Mouse (Mus musculus): ENCODE measurements around the gene Mast4. TPM values are rescaled to one million over a fixed set of nuclear protein-coding genes. Genes with fewer than 3 reads are reported as not detected.

The Mast4 gene
- total RNA-seq, 2 experiments from 2014 or later, result 66.7 to 68.9 TPM

DNA sequence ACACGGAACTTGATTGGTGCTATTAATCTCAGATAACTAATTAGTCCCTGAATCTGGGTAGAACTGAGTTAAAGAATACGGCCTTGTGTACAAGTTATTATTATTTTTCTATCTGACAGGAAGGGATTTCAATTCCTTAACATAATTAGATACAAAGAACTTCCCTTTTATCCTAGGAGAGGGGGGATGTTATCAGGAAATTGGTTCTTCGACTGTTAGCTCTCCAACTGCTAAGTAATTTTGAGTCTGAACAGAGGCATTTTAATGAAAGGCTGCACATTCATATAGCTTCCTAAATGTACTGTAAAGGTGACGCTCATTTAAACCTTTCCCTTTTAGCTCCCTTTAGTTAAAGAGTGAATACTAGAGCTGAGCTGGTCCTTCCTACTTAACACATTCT, 516.0 kb downstream of the Mast4 start:
- TF ChIP-seq CTCF (conservative IDR thresholded peaks at IDR 0.05), result no peak
- Histone ChIP-seq H3K4me3 (no peak overlapping the region), H3K27ac (no peak overlapping the region)
- no peak for DNase-seq (ENCODE audit: low spot score in 2 of 2)

DNA sequence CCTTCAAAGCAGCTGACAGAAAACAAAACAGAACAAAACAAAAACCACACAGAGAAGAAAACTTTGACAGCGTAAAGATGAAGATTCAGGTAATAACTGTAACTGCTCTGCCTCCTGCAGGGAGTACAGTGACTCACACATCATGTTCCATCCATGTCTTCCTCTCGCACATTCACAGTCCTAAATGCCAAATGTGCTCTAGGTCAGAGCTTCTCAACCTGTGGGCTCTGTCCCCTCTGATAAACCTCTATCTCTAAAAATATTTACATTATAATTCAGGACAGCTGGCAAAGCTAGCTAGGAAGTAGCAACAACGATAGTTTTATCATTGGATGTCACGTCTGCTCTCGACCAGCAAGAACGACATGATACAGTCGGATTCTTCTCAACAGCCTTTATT, 517.6 kb downstream of the Mast4 start:
- DNase-seq (ENCODE audit: low spot score in 2 of 2), result no peak
- Histone ChIP-seq H3K27ac (no peak overlapping the region), H3K4me3 (no peak overlapping the region)
- peak; percentile 17; the same call in 1 of the 2 replicates for TF ChIP-seq CTCF (conservative IDR thresholded peaks at IDR 0.05)

DNA sequence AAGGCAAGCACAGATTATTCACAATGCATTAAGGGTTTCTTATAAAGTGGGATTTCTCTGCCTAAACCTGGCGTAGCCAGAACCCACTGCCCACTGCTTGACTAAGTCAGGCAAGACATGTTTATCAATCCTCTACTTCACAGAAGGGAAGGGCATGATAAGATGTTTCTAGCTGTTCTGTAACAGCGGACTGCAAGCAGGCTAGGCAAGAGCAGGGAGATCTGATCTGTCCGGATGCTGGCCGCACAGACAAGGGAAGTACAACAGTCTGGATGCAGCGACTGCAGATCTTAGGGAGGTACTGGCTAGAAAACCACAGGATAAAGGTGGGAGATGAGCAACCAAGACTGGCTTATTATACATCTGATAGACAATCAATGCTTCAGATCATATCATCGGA, 519.1 kb downstream of the Mast4 start:
- no peak for TF ChIP-seq CTCF (conservative IDR thresholded peaks at IDR 0.05)
- Histone ChIP-seq H3K27ac (no peak overlapping the region), H3K4me3 (no peak overlapping the region)
- DNase-seq (ENCODE audit: low spot score in 2 of 2), result no peak

DNA sequence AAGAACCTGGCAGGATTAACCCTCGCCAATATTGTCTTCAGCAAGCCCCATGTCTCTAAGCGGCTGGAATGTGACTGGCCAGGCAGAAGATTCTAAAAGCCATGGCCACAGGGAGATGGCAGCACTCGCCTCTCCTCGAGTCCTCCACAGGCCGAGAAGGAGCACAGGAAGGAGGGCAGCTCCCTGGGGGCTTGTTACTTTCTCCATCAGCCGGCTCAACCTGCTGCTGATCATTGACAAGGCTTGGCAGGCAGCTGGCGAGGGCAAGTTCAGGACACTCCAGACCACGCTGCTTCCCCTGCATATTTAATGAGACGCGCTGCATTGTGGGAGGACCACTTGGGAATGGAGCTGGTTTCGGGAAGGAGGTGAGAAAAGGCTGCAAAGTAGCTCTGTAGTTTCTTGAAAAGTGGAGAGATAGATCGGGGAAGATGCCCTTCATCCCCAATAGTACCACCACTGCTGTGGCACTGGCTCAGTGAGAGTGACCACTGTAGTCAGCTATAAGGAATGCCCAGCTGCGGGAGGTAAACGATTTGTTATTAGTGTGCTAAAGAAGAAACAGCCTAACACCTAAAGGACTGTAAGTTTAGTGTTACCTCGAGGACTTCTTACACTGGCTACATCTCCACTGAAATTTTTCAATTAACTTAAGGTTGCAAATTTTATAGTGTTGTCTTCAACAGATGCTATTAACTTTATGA, 523.0 kb downstream of the Mast4 start:
- H3K4me3 ChIP-seq, result peak overlapping the region; percentile 36
- peak in 1 of 2 experiments; percentile 42 for DNase-seq (ENCODE audit: low spot score in 2 of 2)
- TF ChIP-seq CTCF (conservative IDR thresholded peaks at IDR 0.05), result peak; percentile 50
- peak overlapping the region; percentile 77 for H3K27ac ChIP-seq

DNA sequence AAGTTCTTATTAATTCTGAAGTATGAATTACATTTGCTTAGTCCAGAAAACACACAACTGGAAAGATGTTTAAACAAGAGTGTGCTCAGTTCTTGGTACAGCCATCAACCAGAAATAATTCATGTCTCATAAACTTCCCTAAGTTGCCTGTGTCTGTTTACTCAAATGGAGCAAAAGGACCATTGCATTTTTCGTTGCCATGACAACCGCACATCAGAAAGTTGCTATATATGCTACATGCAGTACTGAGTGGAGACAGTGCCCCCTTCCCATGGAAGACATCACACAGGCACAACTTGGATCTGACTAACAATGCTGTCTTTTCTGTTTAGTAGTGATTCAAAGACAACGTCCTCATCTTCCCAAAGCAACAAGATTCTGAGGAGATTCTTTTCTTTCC, 527.6 kb downstream of the Mast4 start:
- TF ChIP-seq CTCF (conservative IDR thresholded peaks at IDR 0.05), result no peak
- DNase-seq (ENCODE audit: low spot score in 2 of 2), result no peak
- no peak overlapping the region for H3K4me3 ChIP-seq
- no peak overlapping the region for H3K27ac ChIP-seq

DNA sequence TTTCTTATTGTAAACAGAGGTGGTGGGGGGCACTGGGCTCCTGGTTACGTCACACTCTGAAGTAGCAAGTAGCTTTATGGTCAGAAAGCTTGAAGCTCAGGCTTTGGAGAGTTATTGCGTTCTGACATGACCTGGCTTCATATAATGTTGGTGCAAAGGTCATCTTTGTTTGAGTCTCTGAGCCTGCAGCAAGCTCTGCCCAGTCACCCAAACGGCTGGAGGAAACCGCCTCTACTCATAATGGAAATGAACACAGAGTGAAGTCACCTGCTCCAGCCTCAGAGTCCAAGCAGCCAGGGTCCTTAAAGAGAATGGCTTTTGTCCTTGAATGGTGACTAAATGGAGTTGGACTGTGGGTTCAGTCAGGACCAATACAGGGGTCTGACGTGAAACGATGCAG, 529.1 kb downstream of the Mast4 start:
- TF ChIP-seq CTCF (conservative IDR thresholded peaks at IDR 0.05), result no peak
- no peak for DNase-seq (ENCODE audit: low spot score in 2 of 2)
- Histone ChIP-seq H3K4me3 (no peak overlapping the region), H3K27ac (no peak overlapping the region)

DNA sequence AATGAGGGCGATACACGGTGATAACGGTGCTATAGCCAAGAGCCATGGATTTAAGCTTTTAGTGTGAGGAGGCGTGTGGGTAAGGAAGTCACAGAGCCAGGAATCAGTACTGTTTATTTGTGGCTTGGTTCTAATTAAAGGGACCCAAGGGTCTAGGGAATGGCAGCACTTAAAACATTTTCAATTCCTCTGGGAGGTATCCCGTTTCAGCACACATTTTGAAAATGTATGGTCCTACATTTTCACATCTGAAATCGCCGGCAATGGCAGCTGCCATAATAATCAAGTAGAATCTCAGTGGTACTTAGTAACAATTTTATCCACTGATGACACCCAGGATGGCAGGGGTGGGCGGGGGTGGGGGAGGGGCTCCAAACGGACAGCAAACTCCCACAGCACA, 531.1 kb downstream of the Mast4 start:
- DNase-seq (ENCODE audit: low spot score in 2 of 2), result no peak

DNA sequence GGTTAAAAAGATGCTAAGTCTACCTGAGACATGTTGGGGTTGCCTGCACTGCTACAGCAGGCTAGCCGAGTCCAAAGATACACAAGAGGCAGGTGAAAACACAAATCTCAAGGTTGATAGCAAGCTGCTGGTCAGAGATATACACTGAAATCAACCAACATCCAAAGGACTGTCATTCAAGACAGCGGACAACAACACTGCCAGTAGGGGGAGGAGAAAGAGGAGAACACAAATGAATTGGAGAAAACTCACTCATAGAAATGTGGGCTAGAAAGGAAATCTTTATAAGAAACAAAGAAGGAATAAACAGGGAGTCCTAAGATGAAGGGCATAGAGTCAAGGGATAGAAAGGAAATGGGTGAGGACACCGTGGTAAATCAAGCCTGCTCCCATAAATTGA, 542.1 kb downstream of the Mast4 start:
- no peak for DNase-seq (ENCODE audit: low spot score in 2 of 2)
- Histone ChIP-seq H3K27ac (no peak overlapping the region), H3K4me3 (no peak overlapping the region)
- peak; percentile 56 for TF ChIP-seq CTCF (conservative IDR thresholded peaks at IDR 0.05)

More for the DNA sequence above, 531.1 kb downstream of the Mast4 start:
- Histone ChIP-seq H3K27ac (no peak overlapping the region), H3K4me3 (no peak overlapping the region)
- no peak for TF ChIP-seq CTCF (conservative IDR thresholded peaks at IDR 0.05)

DNA sequence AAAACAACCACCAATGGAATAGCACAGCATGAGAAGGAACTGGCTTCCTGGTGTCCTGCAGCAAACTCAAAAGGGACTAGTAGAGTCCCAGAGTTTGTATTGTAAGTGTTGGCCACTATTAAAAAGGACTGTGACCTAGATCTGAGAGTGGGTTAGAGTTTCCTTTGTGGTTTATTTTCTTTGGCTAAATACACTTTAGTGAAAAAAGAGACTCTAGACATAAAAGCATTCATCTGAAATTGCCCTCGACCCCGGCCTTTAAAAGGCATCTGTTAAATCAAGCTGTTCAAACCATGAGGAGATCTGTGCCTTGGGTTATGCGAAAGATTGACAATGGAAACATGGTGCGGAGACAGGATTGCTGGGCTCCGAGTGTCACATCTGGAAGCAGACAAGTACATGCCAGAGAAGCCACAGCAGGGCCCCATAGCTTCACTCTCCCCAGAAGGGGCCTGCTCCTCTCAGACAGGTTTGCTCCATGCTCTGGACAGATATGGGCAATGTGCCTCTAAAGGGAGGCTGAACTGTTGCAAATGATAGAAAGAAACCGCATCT, 543.6 kb downstream of the Mast4 start:
- no peak for DNase-seq (ENCODE audit: low spot score in 2 of 2)
- Histone ChIP-seq H3K27ac (no peak overlapping the region), H3K4me3 (no peak overlapping the region)
- TF ChIP-seq CTCF (conservative IDR thresholded peaks at IDR 0.05), result no peak

DNA sequence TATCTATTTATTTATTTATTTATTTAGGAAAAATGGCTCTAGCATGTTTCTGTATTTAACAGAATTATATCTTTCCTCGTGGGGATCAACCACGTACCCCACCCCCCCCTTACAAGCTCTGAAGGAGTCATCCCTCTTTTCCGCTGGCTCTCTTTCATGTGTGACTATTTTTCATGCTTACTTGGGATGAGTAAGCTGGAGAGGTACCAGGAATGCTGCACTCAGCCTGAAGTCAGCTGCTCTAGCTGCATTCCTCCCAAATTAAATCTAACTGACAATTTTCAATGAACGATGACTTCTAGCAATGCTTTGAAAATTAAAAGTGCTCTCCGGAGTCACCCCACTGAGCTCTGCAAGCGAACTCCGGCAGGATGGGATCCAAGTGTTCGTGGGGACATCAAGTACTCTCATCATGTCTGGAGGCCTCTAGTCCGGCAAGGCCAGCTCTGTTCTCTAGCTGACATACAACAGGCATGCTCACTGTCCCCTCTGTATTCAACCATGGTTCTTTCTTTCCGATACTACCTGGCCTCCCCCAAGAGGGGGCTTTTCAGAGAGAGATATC, 547.5 kb downstream of the Mast4 start:
- DNase-seq (ENCODE audit: low spot score in 2 of 2), result no peak

DNA sequence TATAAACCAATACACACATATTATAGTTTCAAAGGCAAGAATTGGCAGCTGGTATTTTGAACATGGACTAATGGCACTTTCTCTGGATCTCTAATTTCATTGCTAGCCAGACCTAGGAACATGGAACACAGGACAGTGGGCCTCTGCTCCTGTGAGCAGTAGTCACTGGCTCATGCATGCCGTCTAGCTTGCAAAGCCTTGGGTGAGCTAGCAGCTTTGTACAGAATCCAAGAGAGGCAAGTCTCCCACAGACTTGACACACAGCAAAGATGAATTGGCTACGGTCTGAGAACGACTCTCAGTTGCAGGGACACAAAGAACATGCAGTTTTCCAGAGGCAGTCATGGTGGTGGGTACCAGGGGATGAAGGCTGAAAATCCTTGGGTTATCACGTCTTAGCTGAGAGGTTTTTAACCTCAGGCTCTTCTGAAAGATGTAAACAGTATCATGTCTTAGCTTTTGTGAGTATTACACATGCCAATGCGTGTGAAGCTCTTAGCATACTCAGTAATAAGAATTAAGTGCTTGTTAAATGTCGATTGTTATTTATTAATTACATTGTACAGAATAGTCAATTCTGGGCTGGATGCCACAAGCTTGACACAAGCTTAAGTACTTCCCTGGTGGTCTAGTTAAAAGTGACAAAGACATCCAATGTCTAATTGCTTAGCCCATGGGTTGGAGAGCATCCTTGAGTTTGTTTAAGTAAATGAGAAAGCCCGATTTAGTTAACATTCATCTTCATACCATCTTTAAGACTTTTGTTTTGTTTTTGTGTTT, 550.6 kb downstream of the Mast4 start:
- no peak for TF ChIP-seq CTCF (conservative IDR thresholded peaks at IDR 0.05)
- DNase-seq (ENCODE audit: low spot score in 2 of 2), result no peak
- Histone ChIP-seq H3K27ac (peak overlapping the region; percentile 32; the same call in 1 of the 2 replicates), H3K4me3 (no peak overlapping the region)

More for the DNA sequence above, 547.5 kb downstream of the Mast4 start:
- Histone ChIP-seq H3K27ac (no peak overlapping the region), H3K4me3 (no peak overlapping the region)
- TF ChIP-seq CTCF (conservative IDR thresholded peaks at IDR 0.05), result no peak

DNA sequence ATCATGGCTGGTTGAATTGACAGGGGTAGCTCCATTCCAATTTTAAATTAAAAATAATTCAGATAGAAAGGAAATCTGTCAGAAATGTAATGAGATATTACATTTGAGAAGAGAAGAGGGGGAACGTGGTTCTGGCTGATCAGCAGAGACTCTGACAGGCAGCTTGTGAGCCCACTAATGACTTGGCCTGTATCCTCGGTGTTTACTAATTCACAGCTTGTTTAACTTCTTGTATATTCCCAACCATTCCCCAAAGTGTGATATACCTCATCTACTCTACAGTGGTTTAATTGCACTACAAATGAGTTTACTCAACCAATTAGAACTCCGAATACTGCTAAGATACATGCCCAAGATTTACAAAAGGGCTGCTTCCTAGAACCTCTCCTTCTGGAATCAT, 555.0 kb downstream of the Mast4 start:
- TF ChIP-seq CTCF (conservative IDR thresholded peaks at IDR 0.05), result no peak
- Histone ChIP-seq H3K27ac (no peak overlapping the region), H3K4me3 (no peak overlapping the region)
- no peak for DNase-seq (ENCODE audit: low spot score in 2 of 2)

DNA sequence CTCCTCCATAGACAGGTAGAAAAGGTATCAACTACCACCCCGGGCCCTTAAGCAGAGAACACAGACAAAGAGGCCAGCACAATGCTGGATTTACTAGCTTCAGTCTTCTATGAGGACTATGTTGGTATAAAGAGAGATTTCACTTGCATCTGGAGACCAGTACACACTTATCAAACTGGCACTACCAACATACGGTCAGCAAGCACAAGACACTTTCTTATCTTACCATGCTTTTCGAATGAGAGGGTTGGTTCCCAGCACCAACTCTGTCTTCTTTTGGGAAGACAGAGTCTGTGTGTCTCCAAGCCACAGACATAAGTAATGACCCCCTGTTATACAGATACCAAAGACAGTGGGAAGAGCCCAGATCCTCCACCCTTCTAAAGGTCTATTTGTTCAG, 555.4 kb downstream of the Mast4 start:
- no peak for DNase-seq (ENCODE audit: low spot score in 2 of 2)
- H3K27ac ChIP-seq, result no peak overlapping the region
- H3K4me3 ChIP-seq, result no peak overlapping the region
- TF ChIP-seq CTCF (conservative IDR thresholded peaks at IDR 0.05), result no peak

Measured in layer of hippocampus, adult 2 months (tissue).